Mouse (Mus musculus): ENCODE data around the gene Selplg. TPM values are rescaled to one million over a fixed set of nuclear protein-coding genes. Genes with fewer than 3 reads are reported as not detected.

Selplg gene
- polyA plus RNA-seq, 1 experiment from 2014 or later = 29.8 TPM

DNA sequence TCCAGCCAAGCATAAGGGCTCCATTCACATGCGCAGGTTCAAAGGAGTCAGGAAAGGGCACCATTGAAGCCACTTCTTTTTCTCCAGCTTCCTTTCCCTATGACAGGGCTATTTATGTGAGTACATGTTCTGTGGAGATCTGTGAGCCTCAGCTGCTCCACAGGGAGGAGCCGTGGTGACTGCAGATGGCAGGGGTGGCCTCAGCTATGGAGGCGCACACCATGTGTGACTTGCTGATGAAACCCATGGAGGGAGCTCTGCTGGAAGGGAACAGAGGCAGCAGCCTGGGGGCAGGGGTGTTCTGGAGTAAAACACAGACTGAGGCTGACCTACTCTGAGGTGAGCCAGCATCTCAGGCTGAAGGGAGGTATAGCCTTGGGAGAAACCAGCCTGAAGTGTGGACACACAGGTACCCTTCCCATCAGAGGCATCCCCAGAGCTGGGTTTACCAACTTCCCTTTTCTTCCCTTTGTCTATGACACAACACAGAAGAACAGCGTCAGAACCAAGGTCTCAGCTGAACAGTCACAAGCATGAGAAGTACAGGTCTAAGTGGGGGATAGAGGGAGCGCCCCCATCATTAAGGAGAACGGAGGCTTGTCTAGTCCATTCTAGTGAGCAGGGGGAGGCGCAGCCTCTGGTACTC is 39.6 kb upstream of the Selplg start:
- WGBS = 67% methylated on average over 7 of the region's 7 CpGs
- no peak for ATAC-seq (replicated peaks; ENCODE audit: extremely low read depth, insufficient read depth, low FRiP score)
- H3K4me3 ChIP-seq (ENCODE audit: low read length) = no peak overlapping the region
- H3K4me1 ChIP-seq (ENCODE audit: control insufficient read depth, insufficient read depth, low read length) = peaks cover 70% of the 10 kb centered on the region
- H3K27ac ChIP-seq (ENCODE audit: low read length) = peak overlapping the region; percentile 93
- peaks cover 7% of the 10 kb centered on the region for H3K36me3 ChIP-seq (ENCODE audit: control insufficient read depth, insufficient read depth)
- no peak overlapping the region for H3K4me2 ChIP-seq (ENCODE audit: low read depth, low read length)
- 0 out of 2 replicates have a peak, but pooled peaks cover 4% of the 10 kb centered on the region for H3K9me3 ChIP-seq (replicated peaks; ENCODE audit: control insufficient read depth, low read length)
- no peaks in the 10 kb centered on the region for H3K27me3 ChIP-seq (ENCODE audit: control insufficient read depth, insufficient read depth, low read length)
- peak overlapping the region; percentile 21; the same call in 1 of the 2 replicates for H3K9ac ChIP-seq (ENCODE audit: low read length)

DNA sequence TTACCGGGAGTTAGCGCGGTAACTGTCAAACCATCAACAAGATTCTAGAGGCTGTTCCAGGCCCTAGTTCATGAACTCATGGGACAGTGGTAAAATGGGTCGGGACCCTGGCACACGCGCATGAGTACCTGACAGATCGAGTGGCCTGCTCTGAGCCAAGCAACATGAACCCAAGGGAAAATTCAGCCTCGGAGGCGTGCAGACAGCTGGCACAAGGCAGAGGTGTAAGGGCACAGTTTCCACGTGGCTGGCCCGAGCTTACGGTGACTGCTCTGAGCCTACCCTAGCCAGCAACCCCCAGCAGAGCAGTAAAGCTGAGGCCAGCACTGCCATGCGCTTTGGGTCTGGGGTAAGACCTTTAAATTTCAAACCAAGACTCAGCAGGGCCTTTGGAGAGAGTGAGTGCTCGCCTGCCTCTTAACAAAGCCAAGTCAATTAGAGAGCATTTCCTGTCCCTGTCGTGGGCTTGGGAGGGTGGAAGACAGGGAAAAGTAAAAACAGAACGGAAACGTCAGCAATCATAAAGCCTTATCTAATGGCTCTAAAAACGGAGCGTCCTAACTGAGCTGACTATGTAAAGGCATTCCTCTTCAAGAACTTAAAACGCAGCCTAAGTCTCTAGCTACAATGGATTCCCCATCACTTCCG is 38.1 kb upstream of the Selplg start:
- Histone ChIP-seq H3K4me3 (ENCODE audit: low read length) (no peak overlapping the region), H3K4me2 (ENCODE audit: low read depth, low read length) (peak overlapping the region; percentile 25), H3K4me1 (ENCODE audit: control insufficient read depth, insufficient read depth, low read length) (peaks cover 67% of the 10 kb centered on the region), H3K36me3 (ENCODE audit: control insufficient read depth, insufficient read depth) (peaks cover 1% of the 10 kb centered on the region), H3K27me3 (ENCODE audit: control insufficient read depth, insufficient read depth, low read length) (no peaks in the 10 kb centered on the region), H3K27ac (ENCODE audit: low read length) (peak overlapping the region; percentile 93), H3K9ac (ENCODE audit: low read length) (peak overlapping the region; percentile 62), H3K9me3 (replicated peaks; ENCODE audit: control insufficient read depth, low read length) (0 out of 2 replicates have a peak, but pooled peaks cover 1% of the 10 kb centered on the region)
- WGBS = 29% methylated on average over 21 of the region's 21 CpGs
- ATAC-seq (replicated peaks; ENCODE audit: extremely low read depth, insufficient read depth, low FRiP score) = no peak

DNA sequence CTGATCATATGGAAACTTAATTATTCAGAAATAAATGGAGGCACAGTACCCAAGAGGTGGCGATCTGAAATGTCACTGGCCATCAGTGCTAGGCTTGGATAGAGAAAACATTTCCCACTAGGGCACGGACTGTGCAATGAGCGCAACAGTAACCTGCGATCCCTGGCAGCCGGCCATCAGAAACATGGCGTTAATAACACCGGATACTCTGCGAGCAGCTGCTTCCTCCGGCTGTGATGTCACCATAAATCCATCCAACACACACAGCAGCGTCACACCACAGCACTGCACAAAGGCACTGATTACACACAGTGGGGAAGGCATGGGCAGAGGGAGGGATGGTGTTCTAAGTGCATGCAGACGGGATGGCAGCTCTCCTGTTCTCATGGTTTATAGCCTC is 36.7 kb upstream of the Selplg start:
- ATAC-seq (replicated peaks; ENCODE audit: extremely low read depth, insufficient read depth, low FRiP score) = peak; percentile 41
- Histone ChIP-seq H3K4me2 (ENCODE audit: low read depth, low read length) (no peak overlapping the region), H3K36me3 (ENCODE audit: control insufficient read depth, insufficient read depth) (peaks cover 3% of the 10 kb centered on the region), H3K27ac (ENCODE audit: low read length) (peak overlapping the region; percentile 71), H3K9me3 (replicated peaks; ENCODE audit: control insufficient read depth, low read length) (no peaks in the 10 kb centered on the region), H3K4me1 (ENCODE audit: control insufficient read depth, insufficient read depth, low read length) (peaks cover 57% of the 10 kb centered on the region), H3K27me3 (ENCODE audit: control insufficient read depth, insufficient read depth, low read length) (no peaks in the 10 kb centered on the region), H3K9ac (ENCODE audit: low read length) (no peak overlapping the region), H3K4me3 (ENCODE audit: low read length) (no peak overlapping the region)
- 28% methylated on average over 11 of the region's 11 CpGs for WGBS

DNA sequence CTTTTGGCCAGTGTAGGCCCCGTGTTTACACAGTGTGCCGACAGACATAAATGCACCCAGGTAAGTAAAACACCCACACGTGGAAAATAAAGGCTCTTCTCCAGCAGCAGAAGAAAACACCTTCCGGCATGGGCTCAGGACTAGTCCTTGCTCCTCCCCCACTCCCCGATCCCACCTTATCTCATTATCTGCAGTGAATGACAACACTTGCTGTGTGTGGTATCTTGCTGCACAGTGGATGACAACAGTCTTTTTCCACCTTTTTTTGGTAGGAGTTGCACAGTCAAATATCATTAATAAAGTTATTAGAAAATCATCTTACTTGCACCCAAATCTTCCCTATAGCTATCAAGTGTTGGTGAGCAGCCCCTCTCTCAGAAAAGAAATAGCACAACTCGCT is 32.5 kb upstream of the Selplg start:
- 71% methylated on average over 6 of the region's 6 CpGs for WGBS
- peaks cover 23% of the 10 kb centered on the region for H3K4me1 ChIP-seq (ENCODE audit: control insufficient read depth, insufficient read depth, low read length)
- H3K9ac ChIP-seq (ENCODE audit: low read length) = no peak overlapping the region
- no peaks in the 10 kb centered on the region for H3K9me3 ChIP-seq (replicated peaks; ENCODE audit: control insufficient read depth, low read length)
- no peak overlapping the region for H3K4me2 ChIP-seq (ENCODE audit: low read depth, low read length)
- no peak overlapping the region for H3K27ac ChIP-seq (ENCODE audit: low read length)
- no peaks in the 10 kb centered on the region for H3K27me3 ChIP-seq (ENCODE audit: control insufficient read depth, insufficient read depth, low read length)
- no peak for ATAC-seq (replicated peaks; ENCODE audit: extremely low read depth, insufficient read depth, low FRiP score)
- no peak overlapping the region for H3K4me3 ChIP-seq (ENCODE audit: low read length)
- H3K36me3 ChIP-seq (ENCODE audit: control insufficient read depth, insufficient read depth) = peaks cover 10% of the 10 kb centered on the region

DNA sequence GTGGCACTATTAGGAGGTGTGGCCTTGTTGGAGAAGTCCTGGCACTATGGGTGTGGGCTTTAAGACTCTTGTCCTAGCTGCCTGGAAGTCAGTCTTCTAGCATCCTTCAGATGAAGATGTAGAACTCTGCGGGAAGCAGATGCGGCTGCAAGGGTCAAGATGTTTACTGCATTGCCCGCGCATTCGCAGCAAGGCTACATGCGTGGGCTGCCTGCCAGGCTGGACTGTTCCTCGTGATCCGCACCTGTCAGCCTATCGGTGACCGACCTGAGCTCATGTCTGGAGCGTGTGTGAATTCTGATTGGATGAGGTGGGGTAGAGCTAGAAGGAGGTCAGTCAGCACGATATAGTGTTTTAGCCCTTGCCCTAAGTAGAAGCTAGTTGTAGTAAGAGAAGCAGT is 31.6 kb upstream of the Selplg start:
- peaks cover 10% of the 10 kb centered on the region for H3K36me3 ChIP-seq (ENCODE audit: control insufficient read depth, insufficient read depth)
- H3K4me2 ChIP-seq (ENCODE audit: low read depth, low read length) = no peak overlapping the region
- WGBS = 93% methylated on average over 12 of the region's 12 CpGs

DNA sequence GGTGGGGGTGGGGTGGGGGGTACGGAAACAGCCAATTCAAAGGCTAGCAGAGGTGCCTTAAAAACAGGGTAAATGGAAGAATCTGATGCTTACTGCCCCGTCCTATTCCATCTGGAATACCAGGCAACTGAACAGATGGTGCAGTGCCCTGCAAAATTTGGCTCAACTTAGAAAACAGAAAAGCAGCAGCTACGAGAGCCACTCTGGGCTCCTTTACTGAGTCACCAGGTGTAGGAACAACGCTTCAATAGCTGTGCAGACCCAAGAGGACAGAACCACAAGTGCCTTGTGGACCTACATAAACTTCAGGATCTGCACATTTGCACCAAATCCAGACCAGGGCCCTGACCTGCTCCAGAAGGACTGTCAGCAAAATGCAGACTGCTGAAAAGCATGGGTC is 30.0 kb upstream of the Selplg start:
- Histone ChIP-seq H3K4me3 (ENCODE audit: low read length) (no peak overlapping the region), H3K9me3 (replicated peaks; ENCODE audit: control insufficient read depth, low read length) (no peaks in the 10 kb centered on the region), H3K27me3 (ENCODE audit: control insufficient read depth, insufficient read depth, low read length) (no peaks in the 10 kb centered on the region), H3K27ac (ENCODE audit: low read length) (no peak overlapping the region), H3K4me1 (ENCODE audit: control insufficient read depth, insufficient read depth, low read length) (peaks cover 26% of the 10 kb centered on the region), H3K9ac (ENCODE audit: low read length) (no peak overlapping the region), H3K4me2 (ENCODE audit: low read depth, low read length) (no peak overlapping the region), H3K36me3 (ENCODE audit: control insufficient read depth, insufficient read depth) (peaks cover 10% of the 10 kb centered on the region)
- no peak for ATAC-seq (replicated peaks; ENCODE audit: extremely low read depth, insufficient read depth, low FRiP score)
- 95% methylated on average over 4 of the region's 4 CpGs for WGBS

More for the DNA sequence above, 31.6 kb upstream of the Selplg start:
- H3K27ac ChIP-seq (ENCODE audit: low read length) = no peak overlapping the region
- H3K9ac ChIP-seq (ENCODE audit: low read length) = no peak overlapping the region
- H3K9me3 ChIP-seq (replicated peaks; ENCODE audit: control insufficient read depth, low read length) = no peaks in the 10 kb centered on the region
- ATAC-seq (replicated peaks; ENCODE audit: extremely low read depth, insufficient read depth, low FRiP score) = no peak
- peaks cover 20% of the 10 kb centered on the region for H3K4me1 ChIP-seq (ENCODE audit: control insufficient read depth, insufficient read depth, low read length)
- H3K27me3 ChIP-seq (ENCODE audit: control insufficient read depth, insufficient read depth, low read length) = no peaks in the 10 kb centered on the region
- H3K4me3 ChIP-seq (ENCODE audit: low read length) = no peak overlapping the region

DNA sequence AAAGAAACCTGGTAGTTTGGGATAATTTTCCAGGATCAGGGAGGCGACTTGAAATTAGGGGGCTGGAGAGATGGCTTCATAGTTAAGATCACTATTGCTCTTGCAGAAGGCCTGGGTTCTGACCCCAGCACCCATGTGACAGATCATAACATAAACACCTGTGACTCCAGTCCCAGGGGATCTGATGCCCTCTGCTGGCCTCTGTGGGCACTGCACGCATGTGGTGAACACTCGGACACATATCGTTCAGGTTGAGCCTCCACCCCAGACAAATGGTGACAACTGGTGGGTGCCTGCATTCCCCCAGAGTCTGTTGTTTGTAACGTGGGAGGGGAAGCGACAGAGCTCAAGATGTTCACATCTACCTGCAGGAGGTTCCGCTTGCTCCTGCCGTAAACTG is 28.9 kb upstream of the Selplg start:
- Histone ChIP-seq H3K4me1 (ENCODE audit: control insufficient read depth, insufficient read depth, low read length) (peaks cover 34% of the 10 kb centered on the region), H3K4me3 (ENCODE audit: low read length) (no peak overlapping the region), H3K27me3 (ENCODE audit: control insufficient read depth, insufficient read depth, low read length) (no peaks in the 10 kb centered on the region), H3K36me3 (ENCODE audit: control insufficient read depth, insufficient read depth) (peaks cover 10% of the 10 kb centered on the region), H3K4me2 (ENCODE audit: low read depth, low read length) (no peak overlapping the region), H3K9me3 (replicated peaks; ENCODE audit: control insufficient read depth, low read length) (no peaks in the 10 kb centered on the region), H3K9ac (ENCODE audit: low read length) (no peak overlapping the region), H3K27ac (ENCODE audit: low read length) (no peak overlapping the region)
- ATAC-seq (replicated peaks; ENCODE audit: extremely low read depth, insufficient read depth, low FRiP score) = no peak
- 94% methylated on average over 8 of the region's 8 CpGs for WGBS

DNA sequence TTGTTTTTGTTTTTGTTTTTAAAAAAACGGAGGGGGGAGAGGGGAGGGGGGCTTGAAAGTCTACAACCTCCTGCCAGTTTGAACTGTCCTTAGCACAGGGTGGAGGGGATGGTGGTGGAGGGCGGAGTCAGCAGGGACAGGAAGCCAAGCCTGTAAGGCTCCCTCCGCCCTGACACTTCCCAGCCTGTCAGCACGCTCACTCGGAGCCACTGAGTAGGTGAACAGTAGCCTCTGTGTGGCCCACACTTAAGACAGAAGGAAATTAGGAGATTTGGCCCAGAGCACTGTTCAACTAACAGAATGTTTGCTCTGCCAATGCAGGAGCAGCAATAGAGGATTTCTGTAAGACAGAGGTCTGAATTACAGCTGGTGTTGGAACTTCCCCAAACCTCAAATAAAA is 26.5 kb upstream of the Selplg start:
- ATAC-seq (replicated peaks; ENCODE audit: extremely low read depth, insufficient read depth, low FRiP score) = peak; percentile 73; the same call in 1 of the 2 replicates
- Histone ChIP-seq H3K4me1 (ENCODE audit: control insufficient read depth, insufficient read depth, low read length) (peaks cover 53% of the 10 kb centered on the region), H3K4me2 (ENCODE audit: low read depth, low read length) (peak overlapping the region; percentile 31), H3K4me3 (ENCODE audit: low read length) (no peak overlapping the region), H3K27ac (ENCODE audit: low read length) (peak overlapping the region; percentile 97), H3K9me3 (replicated peaks; ENCODE audit: control insufficient read depth, low read length) (no peaks in the 10 kb centered on the region), H3K27me3 (ENCODE audit: control insufficient read depth, insufficient read depth, low read length) (no peaks in the 10 kb centered on the region), H3K9ac (ENCODE audit: low read length) (peak overlapping the region; percentile 8; the same call in 1 of the 2 replicates), H3K36me3 (ENCODE audit: control insufficient read depth, insufficient read depth) (peaks cover 7% of the 10 kb centered on the region)
- 20% methylated on average over 5 of the region's 5 CpGs for WGBS

DNA sequence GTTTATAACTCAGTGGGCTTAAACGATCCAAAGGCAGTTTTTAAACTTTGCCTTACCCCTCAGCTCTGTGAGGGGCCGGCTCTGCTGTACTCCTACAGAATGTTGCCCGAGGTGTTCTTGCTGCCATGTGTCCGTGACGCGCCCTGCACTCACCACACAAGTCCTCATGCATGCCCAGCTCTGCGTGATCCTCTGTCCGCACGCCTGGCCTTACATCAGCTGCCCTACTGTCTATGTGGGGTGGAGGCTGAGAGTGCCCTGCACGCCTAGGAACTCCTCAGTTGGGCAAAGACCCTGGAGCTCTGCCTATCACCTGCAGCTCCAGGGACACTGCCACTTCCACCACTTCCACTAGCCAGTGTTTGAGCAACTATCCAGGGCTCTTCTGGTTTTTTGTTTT is 26.1 kb upstream of the Selplg start:
- Histone ChIP-seq H3K27me3 (ENCODE audit: control insufficient read depth, insufficient read depth, low read length) (no peaks in the 10 kb centered on the region), H3K4me1 (ENCODE audit: control insufficient read depth, insufficient read depth, low read length) (peaks cover 57% of the 10 kb centered on the region), H3K9ac (ENCODE audit: low read length) (peak overlapping the region; percentile 53), H3K27ac (ENCODE audit: low read length) (peak overlapping the region; percentile 97), H3K4me3 (ENCODE audit: low read length) (no peak overlapping the region), H3K36me3 (ENCODE audit: control insufficient read depth, insufficient read depth) (peaks cover 7% of the 10 kb centered on the region), H3K9me3 (replicated peaks; ENCODE audit: control insufficient read depth, low read length) (no peaks in the 10 kb centered on the region), H3K4me2 (ENCODE audit: low read depth, low read length) (no peak overlapping the region)
- no peak; the same call in 1 of the 2 replicates for ATAC-seq (replicated peaks; ENCODE audit: extremely low read depth, insufficient read depth, low FRiP score)
- WGBS = 61% methylated on average over 10 of the region's 10 CpGs

All from heart, embryonic 16.5 days (tissue).